Mouse (Mus musculus): ENCODE measurements around the gene Ahcyl2.

DNA sequence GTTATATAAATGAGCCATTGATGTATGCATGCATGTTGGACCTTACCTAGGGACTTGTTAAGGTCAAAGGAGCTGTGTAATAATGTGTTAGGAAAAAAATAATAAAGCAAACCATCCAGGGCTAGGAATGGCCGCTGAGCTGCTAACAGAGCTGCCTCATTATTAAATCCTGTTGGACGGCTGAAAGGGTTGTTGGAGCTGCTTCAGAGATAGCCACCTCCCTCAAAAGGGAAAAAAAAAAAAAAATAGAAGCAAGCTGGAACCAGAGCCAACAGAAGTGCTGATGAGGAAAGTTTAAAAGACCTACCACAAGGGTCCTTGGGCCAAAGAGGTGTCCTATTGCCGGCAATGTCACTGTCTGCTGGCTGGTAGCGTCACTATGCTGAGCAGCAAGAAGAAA is 91.5 kb downstream of the Ahcyl2 start:
- TF ChIP-seq TAL1 (IDR thresholded peaks at IDR 0.05; ENCODE audit: low read length) (no peak), GATA1 (IDR thresholded peaks at IDR 0.05; ENCODE audit: low read length) (no peak)

All from erythroblast, embryonic 14.5 days (primary cell).